Mouse (Mus musculus) ZHBTc4 (cell line): ENCODE measurements around the gene Ep300.
"Not testable (repeated sequence)": the region's sequence is repeated elsewhere in the genome, so short reads cannot be mapped to it uniquely, and the experiment has no call there.

Experiments
- DNase-seq: peaks from one replicate; pipeline ENCODE4 v3.0.0-alpha.2; 2011; ENCODE audit warnings: low read depth, low spot score

Gene Ep300

DNA sequence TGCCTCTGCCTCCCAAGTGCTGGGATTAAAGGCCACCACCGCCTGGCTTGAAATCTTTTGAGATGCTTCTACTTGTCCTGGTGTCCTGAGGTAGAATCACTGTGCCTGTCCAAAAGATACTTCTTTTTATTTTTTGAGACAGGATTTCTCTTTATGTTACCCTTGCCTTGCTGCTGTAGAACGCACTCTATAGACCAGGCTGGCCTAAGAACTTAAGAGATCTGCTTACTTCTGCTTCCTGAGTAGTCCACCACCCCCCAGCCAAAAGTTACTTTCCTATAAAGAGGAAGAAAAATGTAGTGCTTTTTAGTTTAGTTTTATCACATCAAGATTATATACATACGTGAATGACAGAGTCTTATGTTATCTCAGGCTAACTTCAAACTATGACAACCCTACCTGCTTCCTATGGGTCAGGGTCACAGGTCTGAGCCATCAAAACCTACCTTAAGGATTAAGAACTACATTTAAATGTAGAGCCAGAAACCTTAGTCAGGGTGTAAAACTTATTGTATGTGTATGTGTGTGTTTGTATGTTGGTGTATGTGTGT lies 9.1 kb downstream of the Ep300 start:
- DNase-seq: no peak

DNA sequence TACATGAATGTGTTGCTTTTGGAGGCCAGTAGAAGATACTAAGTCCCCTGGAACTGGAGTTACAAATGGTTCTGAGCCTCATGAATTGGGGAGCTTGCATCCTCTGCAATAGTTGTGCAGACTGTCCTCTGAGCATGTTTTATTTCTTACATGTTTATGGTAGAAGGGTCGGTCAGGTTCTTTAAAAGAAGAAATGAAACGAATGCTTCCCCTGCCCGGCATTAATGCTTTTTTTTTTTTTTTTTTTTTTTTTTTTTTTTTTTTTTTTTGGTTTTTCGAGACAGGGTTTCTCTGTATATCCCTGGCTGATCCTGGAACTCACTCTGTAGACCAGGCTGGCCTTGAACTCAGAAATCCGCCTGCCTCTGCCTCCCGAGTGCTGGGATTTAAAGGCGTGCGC lies 13.6 kb downstream of the Ep300 start:
- DNase-seq: not testable (repeated sequence)

DNA sequence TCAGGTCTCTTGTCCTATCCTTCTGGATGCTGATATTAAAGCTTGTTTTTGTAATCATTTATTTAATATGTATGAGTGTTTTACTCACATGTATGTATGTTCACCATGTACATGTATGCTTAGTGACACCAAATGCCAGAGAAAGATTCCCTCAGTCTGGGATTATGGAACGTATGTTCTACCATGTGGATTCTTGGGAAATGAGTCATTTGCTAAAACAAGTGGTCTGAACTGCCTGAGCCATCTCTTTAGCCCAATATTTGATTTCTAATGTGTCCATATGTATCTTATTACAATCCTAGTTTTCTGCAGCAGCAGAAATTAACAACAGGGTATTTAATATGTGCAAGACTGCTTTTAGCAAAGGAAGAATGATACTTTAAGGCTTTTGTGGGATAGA lies 20.1 kb downstream of the Ep300 start:
- no peak for DNase-seq

DNA sequence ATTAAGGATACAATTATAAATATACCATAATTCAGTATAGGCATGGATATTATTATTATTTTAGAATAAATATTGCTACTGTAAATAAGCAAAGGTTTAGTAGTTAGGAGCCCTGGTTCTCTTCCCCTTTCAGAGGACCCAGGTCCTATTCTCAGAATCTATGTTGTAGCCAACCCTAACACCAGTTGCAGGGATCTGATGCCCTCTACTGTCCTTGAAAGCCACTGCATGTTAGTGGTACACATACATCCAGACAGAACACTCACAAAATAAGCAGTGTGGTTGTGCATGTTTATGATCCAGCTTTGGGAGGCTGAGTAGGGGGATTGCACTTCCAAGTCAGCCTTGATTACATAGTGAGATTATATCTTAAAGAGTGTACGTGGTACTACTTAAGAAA lies 21.5 kb downstream of the Ep300 start:
- peak; percentile 72 for DNase-seq

DNA sequence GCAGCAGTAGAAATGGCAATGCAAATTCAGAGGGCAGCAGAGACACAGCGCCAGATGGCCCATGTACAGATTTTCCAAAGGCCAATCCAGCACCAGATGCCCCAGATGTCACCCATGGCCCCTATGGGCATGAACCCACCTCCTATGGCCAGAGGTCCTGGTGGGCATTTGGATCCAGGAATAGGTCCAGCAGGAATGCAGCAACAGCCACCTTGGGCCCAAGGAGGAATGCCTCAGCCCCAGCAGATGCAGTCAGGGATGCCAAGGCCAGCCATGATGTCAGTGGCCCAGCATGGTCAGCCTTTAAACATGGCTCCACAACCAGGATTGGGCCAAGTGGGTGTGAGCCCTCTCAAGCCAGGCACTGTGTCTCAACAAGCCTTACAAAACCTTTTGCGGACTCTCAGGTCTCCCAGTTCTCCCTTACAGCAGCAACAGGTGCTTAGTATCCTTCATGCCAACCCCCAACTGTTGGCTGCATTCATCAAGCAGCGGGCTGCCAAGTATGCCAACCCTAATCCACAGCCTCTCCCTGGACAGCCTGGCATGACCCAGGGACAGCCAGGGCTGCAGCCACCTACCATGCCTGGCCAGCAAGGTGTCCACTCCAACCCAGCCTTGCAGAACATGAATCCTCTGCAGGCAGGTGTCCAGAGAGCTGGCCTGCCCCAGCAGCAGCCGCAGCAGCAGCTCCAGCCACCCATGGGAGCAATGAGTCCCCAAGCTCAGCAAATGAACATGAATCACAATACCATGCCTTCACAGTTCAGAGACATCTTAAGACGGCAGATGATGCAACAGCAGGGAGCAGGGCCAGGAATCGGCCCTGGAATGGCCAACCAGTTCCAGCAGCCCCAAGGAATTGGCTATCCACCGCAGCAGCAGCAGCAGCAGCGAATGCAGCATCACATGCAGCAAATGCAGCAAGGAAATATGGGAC lies 64.6 kb downstream of the Ep300 start:
- no peak for DNase-seq

DNA sequence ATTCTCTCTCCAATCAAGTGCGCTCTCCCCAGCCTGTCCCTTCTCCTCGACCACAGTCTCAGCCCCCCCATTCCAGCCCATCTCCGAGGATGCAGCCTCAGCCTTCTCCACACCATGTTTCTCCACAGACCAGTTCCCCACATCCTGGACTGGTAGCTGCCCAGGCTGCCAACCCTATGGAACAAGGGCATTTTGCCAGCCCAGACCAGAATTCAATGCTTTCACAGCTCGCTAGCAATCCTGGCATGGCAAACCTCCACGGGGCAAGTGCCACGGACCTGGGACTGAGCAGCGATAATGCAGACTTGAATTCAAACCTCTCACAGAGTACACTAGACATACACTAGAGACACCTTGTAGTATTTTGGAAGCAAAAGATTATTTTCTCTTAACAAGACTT lies 65.5 kb downstream of the Ep300 start:
- DNase-seq: no peak

DNA sequence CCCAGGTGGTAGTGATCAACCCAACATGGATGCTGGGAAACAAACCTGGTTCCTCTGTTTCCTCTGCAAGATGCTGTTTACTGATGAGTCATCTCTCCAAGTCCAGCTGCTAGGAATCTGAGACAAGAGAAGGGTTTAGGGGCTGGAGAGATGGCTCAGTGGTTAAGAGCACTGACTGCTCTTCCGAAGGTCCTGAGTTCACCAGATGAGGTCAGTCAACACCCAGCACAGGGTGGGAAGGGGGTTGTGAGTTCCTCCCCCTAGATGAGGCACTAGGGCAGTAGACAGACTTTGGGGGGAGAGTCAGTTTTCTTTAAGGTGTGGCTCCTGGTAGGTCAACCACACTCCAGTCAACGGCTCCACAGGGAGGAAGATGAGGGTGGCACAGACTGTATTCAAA lies 76.5 kb downstream of the Ep300 start:
- peak; percentile 19 for DNase-seq

DNA sequence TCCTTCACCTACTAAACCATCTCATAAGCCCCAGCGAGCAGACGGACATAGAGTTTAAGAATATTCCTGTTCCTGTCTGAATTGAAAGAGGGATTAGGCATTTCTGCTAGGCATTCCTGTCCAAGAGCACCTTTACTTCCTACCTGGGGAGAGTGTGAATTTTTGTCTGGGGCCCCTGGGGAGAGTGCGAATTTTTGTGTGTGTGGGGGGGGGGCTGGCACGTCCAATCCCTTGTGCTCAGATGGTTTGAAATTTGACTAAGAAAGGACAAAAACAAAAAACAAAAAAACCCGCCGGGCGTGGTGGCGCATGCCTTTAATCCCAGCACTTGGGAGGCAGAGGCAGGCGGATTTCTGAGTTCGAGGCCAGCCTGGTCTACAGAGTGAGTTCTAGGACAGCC lies 78.1 kb downstream of the Ep300 start:
- DNase-seq: peak; percentile 84

DNA sequence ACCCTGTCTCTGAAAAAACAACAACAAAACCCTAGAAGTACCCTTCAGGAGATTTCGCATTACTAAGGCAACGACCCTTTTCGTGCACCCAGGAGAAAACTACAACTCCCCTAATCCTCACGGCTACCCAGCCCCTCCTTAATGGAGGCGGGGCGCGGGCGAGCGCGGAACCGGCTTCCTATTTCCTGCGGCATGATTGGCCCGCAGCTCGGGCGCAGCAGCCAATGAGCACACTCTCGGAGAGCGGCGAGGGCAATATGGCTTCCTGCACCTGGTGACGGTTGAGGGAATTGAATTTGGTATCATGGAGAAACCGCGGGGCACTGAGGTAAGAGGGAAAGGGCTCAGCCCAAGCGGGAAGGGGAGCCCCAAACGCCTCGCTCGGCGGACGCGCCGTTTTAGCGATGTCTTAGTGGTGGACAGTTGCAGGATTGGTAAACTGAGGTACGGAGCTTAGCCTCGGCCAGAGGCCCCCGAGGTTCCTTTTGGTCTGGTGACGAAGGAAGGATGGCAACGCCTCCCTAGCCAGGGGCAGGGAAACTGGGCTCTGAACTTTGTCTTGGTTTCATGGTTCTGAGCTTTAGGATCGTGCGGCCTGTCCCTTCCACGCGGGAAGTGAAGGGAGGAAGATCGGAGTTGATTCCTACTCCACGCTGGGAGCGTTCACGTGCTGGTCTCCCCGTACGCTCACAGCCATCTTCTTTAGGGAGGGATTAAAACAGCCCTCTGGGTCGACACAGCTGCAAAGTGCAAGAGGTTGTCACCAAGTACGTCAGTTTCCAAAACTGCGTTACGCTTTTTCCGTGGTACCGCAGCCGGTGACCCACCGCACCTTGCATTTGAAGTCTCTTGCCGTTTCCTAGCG lies 78.8 kb downstream of the Ep300 start, which contains the start of gene L3mbtl2:
L3mbtl2 (plus strand) TSS at position 193 of the 865 bp plus-strand sequence.
- DNase-seq: peak; percentile 97

DNA sequence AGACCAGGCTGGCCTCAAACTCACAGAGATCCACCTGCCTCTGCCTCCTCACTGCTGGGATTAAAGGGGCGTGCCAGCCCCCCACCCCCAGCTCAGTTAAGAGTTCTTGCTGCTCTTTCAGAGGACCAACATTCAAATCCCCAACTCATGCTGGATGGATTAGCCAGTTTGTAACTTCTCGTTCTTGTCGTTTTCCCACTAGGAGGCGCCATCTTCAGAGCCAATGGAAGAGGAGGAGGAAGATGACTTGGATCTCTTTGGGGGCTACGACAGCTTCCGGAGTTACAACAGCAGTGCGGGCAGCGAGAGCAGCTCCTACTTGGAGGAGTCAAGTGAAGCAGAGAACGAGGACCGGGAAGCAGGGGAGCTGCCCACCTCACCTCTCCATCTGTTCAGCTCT lies 81.8 kb downstream of the Ep300 start:
- peak; percentile 74 for DNase-seq

DNA sequence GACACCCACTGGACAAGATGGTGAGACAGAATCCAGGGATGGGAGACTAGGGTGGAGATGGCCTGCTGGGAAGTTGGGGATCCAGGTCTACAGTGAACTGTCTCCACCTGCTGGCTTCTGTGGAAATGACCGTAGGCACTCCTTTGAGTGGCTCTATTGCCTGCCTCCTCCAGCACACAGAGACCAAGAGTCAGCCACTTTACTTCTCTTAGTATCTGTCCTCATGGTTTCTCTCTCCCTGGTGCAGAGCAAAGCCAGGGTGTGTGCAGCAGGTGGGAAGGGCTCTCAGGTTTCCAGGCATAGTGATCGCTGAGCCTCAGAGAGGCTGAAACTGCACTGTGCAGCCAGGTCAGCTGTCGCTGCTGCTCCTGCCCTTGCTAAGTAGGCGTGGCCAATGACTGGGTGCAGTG lies 85.1 kb downstream of the Ep300 start:
- DNase-seq: peak; percentile 82

DNA sequence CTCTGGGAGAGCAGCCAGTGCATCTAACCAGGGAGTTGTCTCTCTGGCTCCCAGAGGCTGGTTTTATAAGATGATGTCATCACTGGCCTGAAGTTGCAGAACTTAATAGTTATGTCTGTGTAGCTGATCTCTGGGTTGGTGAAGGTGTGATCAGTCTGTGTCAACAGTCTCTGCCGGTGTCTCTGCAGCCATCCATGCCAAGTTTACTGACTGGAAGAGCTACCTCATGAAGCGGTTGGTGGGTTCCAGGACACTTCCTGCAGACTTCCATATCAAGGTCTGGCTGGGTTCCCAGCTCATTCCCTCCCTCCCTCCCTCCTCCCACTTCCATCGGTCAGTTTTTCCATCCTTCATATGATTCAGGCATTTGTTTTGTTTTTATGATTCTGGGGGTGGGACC lies 91.5 kb downstream of the Ep300 start:
- DNase-seq: no peak

DNA sequence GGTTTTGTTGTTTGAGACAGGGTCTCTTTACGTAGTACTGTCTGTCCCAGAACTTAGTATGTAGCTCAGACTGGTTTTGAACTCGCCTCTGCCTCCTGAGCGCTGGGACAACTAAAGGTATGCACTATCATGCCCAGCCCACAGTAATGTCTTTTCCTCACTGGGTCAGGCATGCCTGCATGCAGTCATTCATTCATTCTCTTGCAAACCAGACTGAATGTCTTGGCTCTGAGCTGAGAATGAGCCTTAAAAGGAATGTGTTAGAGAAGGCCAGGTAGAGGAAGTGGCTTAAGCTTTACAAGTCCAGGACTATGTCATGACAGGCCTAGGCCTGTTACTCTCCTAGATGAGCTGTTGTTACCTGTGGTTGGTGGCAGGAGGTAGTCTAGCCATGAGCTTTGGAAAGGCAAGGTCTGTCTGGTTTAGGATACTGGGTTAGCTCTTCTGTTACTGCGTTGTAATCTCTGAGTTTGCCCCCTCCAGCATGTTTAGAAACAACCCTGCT lies 95.2 kb downstream of the Ep300 start:
- peak; percentile 50 for DNase-seq

DNA sequence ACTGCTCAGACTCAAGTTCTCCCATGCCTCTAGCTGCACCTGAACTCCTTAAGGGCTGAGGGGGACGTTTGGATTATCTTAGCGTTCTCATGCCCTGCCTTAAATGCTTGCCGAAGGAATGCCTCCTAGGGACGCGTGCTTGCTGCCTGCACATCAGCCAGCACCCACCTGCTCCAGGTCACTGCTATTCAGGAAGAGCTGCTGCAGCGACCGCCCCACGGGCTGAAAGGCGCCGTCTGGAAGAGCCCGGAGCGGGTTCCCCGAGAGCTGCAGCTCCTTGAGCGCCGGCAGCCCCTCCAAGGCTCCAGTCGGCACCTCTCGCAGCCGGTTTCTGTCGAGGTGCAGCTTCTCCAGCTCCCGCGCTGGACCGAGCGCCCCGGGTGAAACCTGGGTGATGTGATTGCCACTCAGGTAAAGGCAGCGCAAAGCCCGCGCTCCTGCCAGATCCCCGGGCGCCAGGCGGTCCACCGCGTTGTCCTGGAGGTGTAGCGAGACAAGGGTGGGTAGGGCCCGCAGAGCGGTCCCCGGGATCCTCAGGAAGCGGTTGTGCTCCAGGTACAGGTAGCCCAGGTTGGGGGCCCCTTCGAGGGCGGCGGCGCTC lies 108.3 kb downstream of the Ep300 start:
- peak; percentile 63 for DNase-seq

DNA sequence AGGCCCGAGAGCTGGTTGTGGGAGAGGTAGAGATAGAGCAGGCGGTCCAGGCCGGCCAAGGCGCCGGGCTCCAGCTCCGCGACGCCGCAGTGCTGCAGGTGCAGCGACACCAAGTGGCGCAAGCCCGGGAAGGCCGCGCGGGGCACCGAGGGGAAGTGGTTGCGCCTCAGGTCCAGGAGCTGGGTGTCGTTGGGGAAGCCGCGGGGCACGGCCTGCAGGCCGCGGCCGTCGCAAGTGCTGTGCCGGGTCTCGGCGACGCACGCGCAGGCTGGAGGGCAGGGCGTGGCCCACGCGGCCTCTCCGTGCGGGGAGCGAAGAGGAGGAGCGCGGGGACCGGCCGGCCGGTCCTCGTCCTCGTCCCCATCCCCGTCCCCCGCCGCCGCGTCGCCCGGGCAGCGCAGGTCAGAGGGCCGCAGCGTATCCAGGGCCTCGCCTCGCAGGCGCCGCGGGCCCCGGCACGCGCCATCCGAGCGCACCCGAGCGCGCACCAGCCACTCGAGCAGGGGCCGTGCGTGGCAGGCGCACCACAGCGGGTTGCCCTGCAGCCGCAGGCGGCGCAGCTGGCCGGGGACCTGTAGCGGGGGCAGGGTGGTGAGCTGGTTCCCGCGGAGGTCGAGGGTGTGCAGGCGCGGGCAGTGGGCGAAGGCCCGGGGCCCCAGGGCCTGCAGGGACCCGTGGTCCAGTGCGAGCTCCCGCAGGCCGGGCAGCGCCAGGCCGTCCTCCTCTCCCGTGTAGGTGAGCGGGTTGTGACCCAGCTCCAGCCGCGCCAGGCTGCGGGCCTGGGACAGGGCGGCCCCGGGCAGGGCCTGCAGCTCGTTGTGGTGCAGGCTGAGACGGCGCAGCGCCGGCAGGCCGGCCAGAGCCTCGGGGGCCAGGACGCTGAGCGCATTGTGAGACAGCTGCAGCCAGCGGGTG lies 109.1 kb downstream of the Ep300 start:
- DNase-seq: peak; percentile 93

DNA sequence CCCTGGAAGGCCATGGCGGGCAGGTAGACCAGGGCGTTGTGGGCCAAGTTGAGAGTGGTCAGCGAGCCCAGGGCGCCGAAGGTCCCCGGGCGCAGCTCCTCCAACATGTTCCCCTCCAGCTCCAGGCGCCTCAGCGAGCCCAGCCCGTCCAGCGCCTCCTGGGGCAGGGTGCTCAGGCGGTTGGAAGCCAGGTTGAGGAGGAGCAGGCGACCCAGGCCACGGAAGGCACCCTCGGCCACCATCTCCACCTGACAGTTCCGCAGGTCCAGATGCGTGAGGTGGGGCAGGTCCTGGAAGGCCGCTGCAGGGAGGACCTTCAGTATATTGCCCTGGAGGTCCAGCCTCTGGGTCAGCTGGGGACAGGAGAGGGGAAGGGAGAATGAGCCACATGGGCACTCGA lies 109.7 kb downstream of the Ep300 start:
- no peak for DNase-seq

DNA sequence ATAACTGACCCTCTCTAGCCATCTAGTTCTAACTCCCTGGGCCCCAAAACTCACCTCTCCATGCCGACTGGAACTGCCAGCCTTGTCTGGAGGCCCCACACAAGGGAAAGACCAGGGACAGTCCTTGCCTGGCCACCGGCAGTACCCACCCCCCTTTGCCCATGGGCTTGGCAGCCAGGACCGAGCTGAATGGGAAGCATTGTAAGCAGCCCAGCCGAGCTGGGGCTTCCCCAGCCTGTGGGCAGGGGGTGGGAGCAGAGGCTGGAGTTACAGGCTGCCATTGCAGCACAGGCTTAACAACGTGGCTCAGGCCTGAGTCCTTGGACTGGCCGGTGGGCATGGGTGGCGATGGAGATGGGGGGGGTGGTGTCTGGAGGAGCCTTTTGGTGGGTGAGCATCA lies 112.0 kb downstream of the Ep300 start, which contains the start of gene Chadl:
Chadl (minus strand) TSS at position 113 of the 400 bp plus-strand sequence.
- no peak for DNase-seq

DNA sequence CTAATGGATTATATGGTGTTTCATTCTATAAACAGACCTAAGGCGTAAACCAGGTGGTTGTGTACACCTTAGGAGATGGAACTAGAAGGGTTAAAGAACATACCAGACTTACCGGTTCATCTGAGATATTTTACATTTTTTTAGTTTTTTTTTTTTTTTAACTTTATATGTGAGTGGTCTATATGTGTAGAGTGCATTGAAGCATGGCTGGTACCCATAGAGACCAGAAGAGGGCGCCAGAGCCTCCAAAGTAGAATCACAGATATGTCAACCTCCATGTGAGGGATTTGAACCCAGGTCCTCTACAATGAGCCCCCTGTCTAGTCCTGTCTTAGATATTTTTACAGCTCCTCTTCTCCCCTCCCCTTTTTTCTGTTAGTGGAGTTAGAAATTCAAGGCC lies 112.7 kb downstream of the Ep300 start:
- peak; percentile 83 for DNase-seq

DNA sequence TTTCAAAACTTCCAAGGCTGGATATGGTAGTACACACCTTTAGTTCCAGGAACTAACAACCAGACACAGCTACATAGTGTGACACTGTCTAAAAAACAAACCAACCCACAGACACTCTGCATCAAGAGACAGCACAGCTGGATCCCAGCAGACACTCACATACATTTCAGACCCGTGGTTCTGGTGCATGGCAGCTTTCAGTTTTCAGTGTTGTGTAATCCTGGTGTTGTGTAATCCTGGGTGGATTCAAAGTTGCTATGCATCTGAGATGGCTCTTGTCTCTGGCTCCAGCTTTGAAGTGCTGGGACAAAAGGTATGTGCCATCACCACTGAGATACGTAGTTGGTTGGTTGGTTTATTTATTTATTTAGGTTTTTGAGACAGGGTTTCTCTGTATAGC lies 113.4 kb downstream of the Ep300 start:
- no peak for DNase-seq

DNA sequence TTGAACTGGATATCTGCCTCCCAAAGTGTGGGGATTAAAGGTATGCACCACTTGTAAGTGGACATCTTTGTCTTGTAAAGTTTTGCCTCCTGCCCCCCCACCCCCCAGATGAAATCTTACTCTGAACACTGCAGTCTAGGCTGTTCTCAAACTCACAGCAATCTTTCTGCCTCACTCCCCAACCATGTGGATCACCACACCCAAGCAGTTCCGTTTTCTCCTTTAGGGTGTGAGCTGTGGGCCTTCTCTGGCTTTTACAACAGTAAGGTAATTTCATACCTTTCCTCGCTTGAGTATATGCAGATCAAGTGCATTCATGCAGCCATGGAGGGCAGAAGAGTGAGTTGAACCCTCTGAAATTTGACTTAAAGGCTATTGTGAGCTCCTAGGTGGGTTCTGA lies 115.0 kb downstream of the Ep300 start:
- DNase-seq: peak; percentile 86
